In genomic region chr11:72531144-72531543, GRCm38 (mm10) we compare ENCODE assay signal across 26 mouse cellular contexts. TPM values are rescaled to one million over a fixed set of nuclear protein-coding genes. Genes with fewer than 3 reads are reported as not detected.
"Had no signal": no experiment of that assay in that cellular context is flagged by ENCODE, and none has a peak within 500 bp of the region (broad histone marks: within the 10 kb centered on the region; RNA-seq: fewer than 3 reads in every experiment).

No protein-coding gene starts in this region.

- H3K4me3 ChIP-seq: embryonic facial prominence, embryonic 10.5 days; embryonic facial prominence, embryonic 12.5 days; embryonic facial prominence, embryonic 13.5 days; embryonic facial prominence, embryonic 15.5 days; erythroblast, embryonic 14.5 days; forebrain, embryonic 10.5 days; forebrain, embryonic 12.5 days; forebrain, embryonic 13.5 days; forebrain, embryonic 15.5 days; gastrocnemius, adult 2 months; heart, adult 2 months; heart, embryonic 10.5 days had no signal

- H3K4me1 ChIP-seq: embryonic facial prominence, embryonic 10.5 days; embryonic facial prominence, embryonic 12.5 days; embryonic facial prominence, embryonic 13.5 days; embryonic facial prominence, embryonic 15.5 days; forebrain, embryonic 10.5 days; forebrain, embryonic 12.5 days; forebrain, embryonic 13.5 days; forebrain, embryonic 15.5 days had no signal

- H3K9me3 ChIP-seq: embryonic facial prominence, embryonic 12.5 days; embryonic facial prominence, embryonic 13.5 days; embryonic facial prominence, embryonic 15.5 days; forebrain, embryonic 13.5 days; forebrain, embryonic 15.5 days; heart, embryonic 10.5 days had no signal

- H3K36me3 ChIP-seq: embryonic facial prominence, embryonic 10.5 days; embryonic facial prominence, embryonic 12.5 days; embryonic facial prominence, embryonic 13.5 days; embryonic facial prominence, embryonic 15.5 days; forebrain, embryonic 10.5 days; forebrain, embryonic 12.5 days; forebrain, embryonic 15.5 days; heart, embryonic 10.5 days had no signal

- ATAC-seq: forebrain, embryonic 13.5 days; forebrain, embryonic 14.5 days; forebrain, embryonic 15.5 days; forebrain, embryonic 16.5 days; forebrain, postnatal 0 days had no signal

- DNase-seq: cerebellum, adult 8-10 months; cerebellum, adult 9-10 months; cerebellum, adult 9-11 months; cerebellum, postnatal 36 days; embryo, embryonic 11 days; forebrain, postnatal 0 days; gastrocnemius, adult 2 months; gastrocnemius, postnatal 10 days; gastrocnemius, postnatal 25 days; gastrocnemius, postnatal 36 days; heart, adult 18-20 months; heart, adult 2 months had no signal

- H3K27ac ChIP-seq: embryonic facial prominence, embryonic 10.5 days; embryonic facial prominence, embryonic 12.5 days; embryonic facial prominence, embryonic 13.5 days; embryonic facial prominence, embryonic 15.5 days; forebrain, embryonic 10.5 days; forebrain, embryonic 12.5 days; forebrain, embryonic 13.5 days; forebrain, embryonic 15.5 days; gastrocnemius, adult 2 months; heart, adult 2 months; heart, embryonic 10.5 days had no signal

- H3K4me2 ChIP-seq: embryonic facial prominence, embryonic 12.5 days; embryonic facial prominence, embryonic 13.5 days; embryonic facial prominence, embryonic 15.5 days; forebrain, embryonic 12.5 days; forebrain, embryonic 13.5 days; forebrain, embryonic 15.5 days had no signal

- H3K9ac ChIP-seq: embryonic facial prominence, embryonic 12.5 days; embryonic facial prominence, embryonic 13.5 days; embryonic facial prominence, embryonic 15.5 days; forebrain, embryonic 12.5 days; forebrain, embryonic 13.5 days; forebrain, embryonic 15.5 days; forebrain, postnatal 0 days had no signal

- H3K27me3 ChIP-seq: embryonic facial prominence, embryonic 12.5 days; embryonic facial prominence, embryonic 13.5 days; embryonic facial prominence, embryonic 15.5 days; forebrain, embryonic 12.5 days; forebrain, embryonic 13.5 days; forebrain, embryonic 15.5 days had no signal

RNA-seq across cellular contexts. Expression of gene Spns3, which starts 19.2 kb away (rescaled TPM):
- total RNA-seq: forebrain, postnatal 0 days; heart, adult 18-20 months; heart, adult 2 months had no signal
- polyA plus RNA-seq: embryonic facial prominence, embryonic 11.5 days; embryonic facial prominence, embryonic 12.5 days; forebrain, embryonic 11.5 days; forebrain, embryonic 12.5 days; forebrain, embryonic 13.5 days; forebrain, embryonic 16.5 days had no signal
